Mouse (Mus musculus): ENCODE data around the gene Frmd3.

- TF ChIP-seq CTCF (IDR thresholded peaks at IDR 0.05; ENCODE audit: low read depth), result no peak
- TF ChIP-seq EP300 (IDR thresholded peaks at IDR 0.05; ENCODE audit: low read depth), result no peak
Observed at GRCm38 (mm10) chr4:74012277-74012676, 965 bp upstream of the Frmd3 start.
